ENCODE assay signal across 26 mouse cellular contexts in the genomic region with DNA sequence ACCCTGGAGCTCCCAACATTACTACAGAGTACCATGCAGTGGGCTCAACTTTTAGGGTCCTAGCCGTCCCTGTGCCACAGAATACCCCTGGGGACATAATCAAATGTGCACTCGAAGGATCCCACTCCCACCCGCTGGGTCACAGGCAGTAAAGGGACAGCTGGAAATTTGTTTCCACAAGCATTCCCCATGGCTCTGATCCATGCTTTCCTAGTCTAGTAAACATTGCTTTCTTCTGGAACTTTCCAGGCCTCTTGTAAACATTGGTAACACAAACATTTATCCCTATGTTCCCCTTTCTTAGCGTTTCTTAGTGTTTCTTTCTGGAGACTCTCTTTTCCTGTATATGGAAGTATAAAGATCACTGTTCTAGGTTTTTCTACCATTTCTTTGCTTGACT. TPM values are rescaled to one million over a fixed set of nuclear protein-coding genes. Genes with fewer than 3 reads are reported as not detected.
"Had no signal": no experiment of that assay in that cellular context is flagged by ENCODE, and none has a peak within 500 bp of the region (broad histone marks: within the 10 kb centered on the region; RNA-seq: fewer than 3 reads in every experiment).

No protein-coding gene starts in this region.

- ATAC-seq: hindbrain, postnatal 0 days; inflammation-experienced regulatory T-cells, adult 6 months; liver, postnatal 0 days; midbrain, embryonic 13.5 days; midbrain, embryonic 16.5 days had no signal

- H3K9me3 ChIP-seq: kidney, embryonic 15.5 days; limb, embryonic 10.5 days; limb, embryonic 13.5 days; midbrain, embryonic 10.5 days; midbrain, embryonic 13.5 days; neural tube, embryonic 13.5 days had no signal

- H3K27me3 ChIP-seq: kidney, embryonic 15.5 days; limb, embryonic 13.5 days; midbrain, embryonic 13.5 days; neural tube, embryonic 13.5 days had no signal

- H3K4me3 ChIP-seq: kidney, embryonic 15.5 days; layer of hippocampus, adult 2 months; limb, embryonic 10.5 days; limb, embryonic 13.5 days; megakaryocyte, embryonic 14.5 days; midbrain, embryonic 10.5 days; midbrain, embryonic 13.5 days; myocyte; neural tube, embryonic 13.5 days had no signal

- H3K4me2 ChIP-seq: hindbrain, embryonic 14.5 days; kidney, embryonic 15.5 days; limb, embryonic 13.5 days; midbrain, embryonic 13.5 days; neural tube, embryonic 13.5 days had no signal

- H3K4me1 ChIP-seq: kidney, embryonic 15.5 days; limb, embryonic 10.5 days; limb, embryonic 13.5 days; megakaryocyte, embryonic 14.5 days; midbrain, embryonic 10.5 days; midbrain, embryonic 13.5 days had no signal

- H3K27ac ChIP-seq: hindbrain, embryonic 14.5 days; hindbrain, postnatal 0 days; kidney, embryonic 15.5 days; layer of hippocampus, adult 2 months; limb, embryonic 10.5 days; limb, embryonic 13.5 days; liver, embryonic 14.5 days; midbrain, embryonic 10.5 days; midbrain, embryonic 13.5 days; neural tube, embryonic 13.5 days; stomach, postnatal 0 days had no signal

- DNase-seq: kidney, adult 11 months; kidney, adult 8-10 months; kidney, postnatal 14 days; layer of hippocampus, adult 9-11 months; liver; liver, postnatal 0 days; retina, postnatal 1 day; right cerebral cortex, postnatal 25 days; thymus, adult 2 months; thymus, postnatal 25 days had no signal

- H3K36me3 ChIP-seq: kidney, embryonic 15.5 days; limb, embryonic 10.5 days; limb, embryonic 13.5 days; midbrain, embryonic 10.5 days; midbrain, embryonic 13.5 days; neural tube, embryonic 13.5 days had no signal

- H3K9ac ChIP-seq: hindbrain, embryonic 14.5 days; kidney, embryonic 15.5 days; limb, embryonic 13.5 days; liver, embryonic 14.5 days; liver, postnatal 0 days; midbrain, embryonic 13.5 days; neural tube, embryonic 13.5 days had no signal

RNA-seq across cellular contexts. Expression of a gene that starts 18.2 kb away (rescaled TPM):
- polyA plus RNA-seq: inflammation-experienced regulatory T-cells, adult 6 months; kidney, embryonic 15.5 days; limb, embryonic 10.5 days; limb, embryonic 13.5 days; liver, postnatal 0 days; midbrain, embryonic 10.5 days; midbrain, embryonic 13.5 days; midbrain, embryonic 16.5 days; neural tube, embryonic 13.5 days; stomach, embryonic 14.5 days had no signal
